Mouse (Mus musculus): ENCODE measurements around the gene Ugt1a9.

DNA sequence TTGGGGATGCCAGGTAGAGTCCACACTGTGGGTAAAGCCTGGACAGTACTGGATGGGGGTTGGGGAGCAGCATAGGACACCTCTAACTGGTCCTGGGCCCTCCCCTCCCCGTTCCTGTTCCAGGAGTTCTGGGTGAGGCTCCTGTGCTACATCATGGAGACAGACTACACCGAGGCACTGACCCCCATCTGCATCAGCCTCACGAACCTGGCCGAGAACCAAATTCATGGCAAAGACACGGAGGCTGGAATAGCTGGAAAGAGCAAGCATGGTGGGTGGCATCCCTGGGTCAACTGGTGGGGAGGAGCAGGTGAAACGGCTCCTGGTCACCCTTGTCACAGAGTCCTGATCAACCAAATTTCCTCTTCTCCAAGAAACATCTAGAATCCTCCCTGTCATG is 168.2 kb downstream of the Ugt1a9 start:
- TF ChIP-seq POLR2A (IDR thresholded peaks at IDR 0.05; ENCODE audit: borderline replicate concordance, control insufficient read depth, low read depth, low read length) (no peak), CTCF (IDR thresholded peaks at IDR 0.05; ENCODE audit: control insufficient read depth, insufficient read depth, low read length) (no peak)
